Mouse (Mus musculus) ES-E14 (cell line): ENCODE measurements around the gene Igf1.

Experiments
- CHD2 ChIP-seq: IDR thresholded peaks from 2 replicates; pipeline ENCODE4 v1.6.1; 2014; ENCODE audit warnings: mild to moderate bottlenecking, low read depth, low read length, inconsistent platforms
- HCFC1 ChIP-seq: IDR thresholded peaks from 2 replicates; pipeline ENCODE4 v1.6.1; 2012; ENCODE audit warnings: low read length, inconsistent platforms, borderline replicate concordance; ENCODE audit not compliant: insufficient read depth
- MAFK ChIP-seq: IDR thresholded peaks from 2 replicates; pipeline ENCODE4 v1.6.1; 2014; ENCODE audit warnings: mild to moderate bottlenecking, low read depth, low read length, inconsistent platforms; ENCODE audit not compliant: insufficient read depth
- ZC3H11A ChIP-seq: IDR thresholded peaks from 2 replicates; pipeline ENCODE4 v1.6.1; 2012; ENCODE audit warnings: low read depth, mild to moderate bottlenecking, inconsistent platforms, low read length, borderline replicate concordance

GRCm38 (mm10) chr10:87821906-87822305, 36.2 kb upstream of the Igf1 start:
- TF ChIP-seq ZC3H11A (no peak), MAFK (no peak), CHD2 (no peak), HCFC1 (no peak)
